13 mouse cellular contexts compared by ENCODE assay signal in genomic region chr14:76685830-76686761, GRCm38 (mm10).
DNase-seq lines count a peak whose midpoint lies in the region; ATAC-seq lines count a peak whose summit lies in the region.
"Had no signal": no experiment of that assay in that cellular context is flagged by ENCODE, and none has a peak within 500 bp of the region (broad histone marks: within the 10 kb centered on the region; RNA-seq: fewer than 3 reads in every experiment).

No protein-coding gene starts in this region.

- peak overlapping the region; percentile 17; the same call in 1 of the 2 replicates for H3K9ac ChIP-seq in lung, embryonic 16.5 days (ENCODE audit: low read length)
- H3K9ac ChIP-seq in hindbrain, embryonic 14.5 days: no peak overlapping the region
- no peak overlapping the region for H3K9ac ChIP-seq in midbrain, embryonic 16.5 days (ENCODE audit: low read depth, low read length)
- H3K9ac ChIP-seq: liver, embryonic 13.5 days had no signal

- no peaks in the 10 kb centered on the region for H3K27me3 ChIP-seq in lung, embryonic 16.5 days (ENCODE audit: control insufficient read depth, insufficient read depth, low read depth, low read length)
- H3K27me3 ChIP-seq in hindbrain, embryonic 14.5 days (ENCODE audit: control insufficient read depth, insufficient read depth, low read length): no peaks in the 10 kb centered on the region
- no peaks in the 10 kb centered on the region for H3K27me3 ChIP-seq in midbrain, embryonic 16.5 days (ENCODE audit: control insufficient read depth, insufficient read depth, low read depth, low read length)
- H3K27me3 ChIP-seq: liver, embryonic 13.5 days had no signal

- H3K4me3 ChIP-seq in lung, embryonic 16.5 days (ENCODE audit: low read length): no peak overlapping the region
- no peak overlapping the region for H3K4me3 ChIP-seq in hindbrain, embryonic 14.5 days (replicated peaks; ENCODE audit: low read length)
- H3K4me3 ChIP-seq in midbrain, embryonic 16.5 days (ENCODE audit: low read depth, low read length): no peak overlapping the region
- H3K4me3 ChIP-seq: liver, embryonic 13.5 days had no signal

- WGBS in lung, embryonic 16.5 days: 50% methylated on average over 17 of the region's 17 CpGs
- WGBS in hindbrain, embryonic 14.5 days: 48% methylated on average over 17 of the region's 17 CpGs
- 29% methylated on average over 17 of the region's 17 CpGs for WGBS in midbrain, embryonic 16.5 days

- peaks cover 39% of the 10 kb centered on the region for H3K4me1 ChIP-seq in lung, embryonic 16.5 days (replicated peaks; ENCODE audit: control insufficient read depth, insufficient read depth, low read length)
- H3K4me1 ChIP-seq in hindbrain, embryonic 14.5 days (replicated peaks; ENCODE audit: control insufficient read depth, insufficient read depth, low read length): peaks cover 32% of the 10 kb centered on the region
- H3K4me1 ChIP-seq in midbrain, embryonic 16.5 days (ENCODE audit: control insufficient read depth, insufficient read depth, low read length): peaks cover 20% of the 10 kb centered on the region

- peak; percentile 9; the same call in 1 of the 2 replicates for ATAC-seq in lung, embryonic 16.5 days (ENCODE audit: low read depth)
- no peak for ATAC-seq in hindbrain, embryonic 14.5 days (ENCODE audit: low FRiP score)
- peak; percentile 30; the same call in 1 of the 2 replicates for ATAC-seq in midbrain, embryonic 16.5 days

- no peaks in the 10 kb centered on the region for H3K9me3 ChIP-seq in lung, embryonic 16.5 days (ENCODE audit: control insufficient read depth, low read length)
- no peaks in the 10 kb centered on the region for H3K9me3 ChIP-seq in hindbrain, embryonic 14.5 days (ENCODE audit: control insufficient read depth, low read length)
- H3K9me3 ChIP-seq in midbrain, embryonic 16.5 days (replicated peaks; ENCODE audit: control insufficient read depth, low read length, poor library complexity, severe bottlenecking): no peaks in the 10 kb centered on the region
- H3K9me3 ChIP-seq: liver, embryonic 13.5 days had no signal

- H3K4me2 ChIP-seq in lung, embryonic 16.5 days (ENCODE audit: low read depth, low read length): no peak overlapping the region
- no peak overlapping the region for H3K4me2 ChIP-seq in hindbrain, embryonic 14.5 days (replicated peaks)
- no peak overlapping the region for H3K4me2 ChIP-seq in midbrain, embryonic 16.5 days (ENCODE audit: low read length)
- H3K4me2 ChIP-seq: liver, embryonic 13.5 days had no signal

- H3K27ac ChIP-seq in lung, embryonic 16.5 days (ENCODE audit: low read length): peak overlapping the region; percentile 72
- H3K27ac ChIP-seq in hindbrain, embryonic 14.5 days: peak overlapping the region; percentile 71
- peak overlapping the region; percentile 62 for H3K27ac ChIP-seq in midbrain, embryonic 16.5 days (ENCODE audit: low read length)
- H3K27ac ChIP-seq: liver, embryonic 13.5 days had no signal

- no peaks in the 10 kb centered on the region for H3K36me3 ChIP-seq in lung, embryonic 16.5 days (ENCODE audit: control insufficient read depth, insufficient read depth, low read length)
- H3K36me3 ChIP-seq in hindbrain, embryonic 14.5 days (replicated peaks; ENCODE audit: control insufficient read depth, insufficient read depth): no peaks in the 10 kb centered on the region
- no peaks in the 10 kb centered on the region for H3K36me3 ChIP-seq in midbrain, embryonic 16.5 days (ENCODE audit: control insufficient read depth, insufficient read depth, low read length)
- H3K36me3 ChIP-seq: liver, embryonic 13.5 days had no signal

- DNase-seq in adrenal gland, postnatal 14 days: peak; percentile 35
- DNase-seq in adrenal gland, adult 18-20 months (ENCODE audit: low spot score in 2 of 2): no peak
- DNase-seq in lung, postnatal 10 days: no peak
- DNase-seq in hindbrain, embryonic 14.5 days (ENCODE audit: low spot score): no peak
- DNase-seq in spleen, postnatal 14 days (ENCODE audit: low spot score in 2 of 2): no peak
- no peak for DNase-seq in right cerebral cortex, postnatal 14 days
- DNase-seq: adrenal gland, postnatal 25 days; cerebellum, postnatal 25 days; gastrocnemius, postnatal 36 days; liver, embryonic 13.5 days; right cerebral cortex, postnatal 4 days had no signal
